Mouse (Mus musculus) cerebellum, adult 2 months (tissue): ENCODE measurements around the gene Tmed9.

Source experiments
- CTCF ChIP-seq: fragments of 200-500 bp; IDR thresholded peaks from 2 replicates; pipeline ENCODE4 v1.5.1; 2011; ENCODE audit warnings: low read depth, mild to moderate bottlenecking, control low read depth, low read length, moderate library complexity, borderline replicate concordance; ENCODE audit not compliant: insufficient read depth
- POLR2A ChIP-seq: fragments of 200-500 bp; IDR thresholded peaks from 2 replicates; pipeline ENCODE4 v1.6.1; 2011; ENCODE audit warnings: low read length, control low read depth, borderline replicate concordance; ENCODE audit not compliant: insufficient read depth

GRCm38 (mm10) chr13:55622649-55623541, 49.4 kb downstream of the Tmed9 start, which contains the start of gene Caml:
- TF ChIP-seq POLR2A (peak; percentile 84; the same call in 1 of the 2 replicates), CTCF (no peak)
